Mouse (Mus musculus) midbrain, embryonic 12.5 days (tissue): ENCODE measurements around the gene Atf1. TPM values are rescaled to one million over a fixed set of nuclear protein-coding genes. Genes with fewer than 3 reads are reported as not detected.
A peak's percentile ranks its signal among the peaks of the same experiment; 100 is the strongest.

Source experiments
- ATAC-seq: fragments of 200-750 bp; cut with Nextera tagmentation; 2 replicates; pipeline ENCODE4 v1.8.0; 2017; ENCODE audit warnings: low read depth, moderate TSS enrichment, moderate library complexity; ENCODE audit not compliant: low FRiP score
- H3K27ac ChIP-seq: fragments of 300-500 bp; sonication (generic); replicated peaks from 2 replicates; pipeline ENCODE4 v1.5.1; 2016; ENCODE audit warnings: mild to moderate bottlenecking
- H3K27me3 ChIP-seq: fragments of 300-500 bp; sonication (generic); 2 replicates; pipeline ENCODE4 v1.6.1; 2016; ENCODE audit warnings: mild to moderate bottlenecking
- H3K36me3 ChIP-seq: fragments of 300-500 bp; sonication (generic); 2 replicates; pipeline ENCODE4 v1.6.1; 2016
- H3K4me1 ChIP-seq: fragments of 300-500 bp; sonication (generic); 2 replicates; pipeline ENCODE4 v1.6.1; 2016
- H3K4me2 ChIP-seq: fragments of 300-500 bp; sonication (generic); replicated peaks from 2 replicates; pipeline ENCODE4 v1.6.1; 2016; ENCODE audit warnings: mild to moderate bottlenecking, moderate library complexity
- H3K4me3 ChIP-seq: fragments of 300-500 bp; sonication (generic); 2 replicates; pipeline ENCODE4 v1.5.1; 2016; ENCODE audit warnings: mild to moderate bottlenecking
- H3K9ac ChIP-seq: fragments of 300-500 bp; sonication (generic); replicated peaks from 2 replicates; pipeline ENCODE4 v1.6.1; 2016; ENCODE audit warnings: mild to moderate bottlenecking, moderate library complexity
- H3K9me3 ChIP-seq: fragments of 300-500 bp; sonication (generic); 2 replicates; pipeline ENCODE4 v1.6.1; 2016; ENCODE audit warnings: mild to moderate bottlenecking
- WGBS: fragments of 180-500 bp; shearing (Covaris S2); methylation state at CpG from one replicate; pipeline ENCODE4 v1.1.7; 2016; 5-methylcytosine and 5-hydroxymethylcytosine counted together
- polyA plus RNA-seq: library from polyadenylated mRNA; unstranded; fragments of >200 nt; fragmentation: Nextera tagmentation; extraction: Ambion mirVana; gene quantifications from 2 replicates; pipeline ENCODE4 v1.2.1, GENCODE M21; 2016

The Atf1 gene
- polyA plus RNA-seq, 1 experiment from 2014 or later, result 32.6 TPM

DNA sequence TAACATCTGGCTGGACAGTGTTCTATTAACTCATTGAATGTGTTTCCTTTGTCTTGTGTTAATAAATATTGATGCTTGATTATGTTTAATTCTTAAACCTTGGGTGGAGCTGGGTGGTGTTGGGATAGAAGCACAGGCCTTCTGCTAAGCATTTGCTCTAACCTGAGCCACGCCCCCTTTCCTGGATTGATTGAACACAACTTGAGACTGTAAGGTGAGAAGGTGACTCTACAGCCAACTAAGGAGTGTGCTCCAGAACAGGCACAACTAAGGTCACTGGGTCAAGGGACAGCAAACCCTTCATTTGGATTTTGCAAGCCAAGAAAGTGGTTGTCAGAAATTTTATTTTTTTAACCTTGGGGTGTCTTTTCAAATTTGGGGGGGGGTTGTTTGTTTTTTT lies 8.2 kb upstream of the Atf1 start:
- Histone ChIP-seq H3K9ac (no peak overlapping the region), H3K36me3 (peaks cover 29% of the 10 kb centered on the region), H3K4me1 (no peaks in the 10 kb centered on the region), H3K9me3 (peaks cover 16% of the 10 kb centered on the region), H3K27ac (no peak overlapping the region), H3K27me3 (no peaks in the 10 kb centered on the region), H3K4me3 (no peak overlapping the region), H3K4me2 (no peak overlapping the region)
- ATAC-seq, result no peak
- WGBS, result 92% methylated on average over 1 of the region's 1 CpGs

DNA sequence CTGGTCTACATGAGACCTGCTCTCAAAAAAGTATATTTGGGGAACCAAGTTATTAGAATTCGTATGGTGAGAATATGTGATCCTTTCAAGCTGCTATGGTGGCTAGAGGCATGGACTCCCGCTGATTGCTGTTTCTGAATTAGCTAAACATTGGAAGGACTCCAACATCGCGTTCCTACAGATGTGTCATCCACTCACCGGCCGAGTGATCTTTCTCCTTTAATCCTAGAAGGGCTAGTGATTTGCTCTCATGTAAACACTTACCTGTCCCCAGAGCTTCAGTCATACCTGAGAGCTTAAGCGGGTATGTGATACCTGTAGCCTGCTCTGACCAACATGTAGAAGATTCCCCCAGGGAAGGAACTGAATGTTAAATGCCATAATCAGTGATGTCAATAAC lies 6.7 kb upstream of the Atf1 start:
- ATAC-seq, result no peak
- no peak overlapping the region for H3K27ac ChIP-seq
- H3K27me3 ChIP-seq, result no peaks in the 10 kb centered on the region
- no peak overlapping the region for H3K4me2 ChIP-seq
- 89% methylated on average over 7 of the region's 7 CpGs for WGBS
- peaks cover 16% of the 10 kb centered on the region for H3K9me3 ChIP-seq
- peaks cover 14% of the 10 kb centered on the region for H3K36me3 ChIP-seq
- H3K4me3 ChIP-seq, result no peak overlapping the region
- no peak overlapping the region for H3K9ac ChIP-seq
- H3K4me1 ChIP-seq, result no peaks in the 10 kb centered on the region

DNA sequence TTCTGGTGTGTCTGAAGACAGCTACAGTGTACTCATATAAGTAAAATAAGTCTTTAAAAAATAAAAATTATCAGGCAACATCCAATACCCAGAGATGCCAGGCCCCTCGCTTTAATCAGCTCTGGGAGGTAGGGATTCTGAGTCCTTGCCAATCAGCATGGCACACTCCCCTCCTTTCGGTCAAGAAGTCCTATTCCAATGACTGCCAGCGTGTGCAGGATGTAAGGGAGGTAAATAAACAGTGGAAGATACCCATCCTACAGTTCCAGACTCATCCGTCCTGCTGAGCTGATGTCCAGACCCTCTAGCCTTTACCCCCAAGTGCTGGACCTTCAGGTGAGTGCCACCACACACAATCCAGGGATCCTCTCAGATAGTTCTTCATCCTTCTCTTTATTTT lies 2.2 kb upstream of the Atf1 start:
- no peak overlapping the region for H3K4me3 ChIP-seq
- ATAC-seq, result no peak
- WGBS, result 94% methylated on average over 4 of the region's 4 CpGs

DNA sequence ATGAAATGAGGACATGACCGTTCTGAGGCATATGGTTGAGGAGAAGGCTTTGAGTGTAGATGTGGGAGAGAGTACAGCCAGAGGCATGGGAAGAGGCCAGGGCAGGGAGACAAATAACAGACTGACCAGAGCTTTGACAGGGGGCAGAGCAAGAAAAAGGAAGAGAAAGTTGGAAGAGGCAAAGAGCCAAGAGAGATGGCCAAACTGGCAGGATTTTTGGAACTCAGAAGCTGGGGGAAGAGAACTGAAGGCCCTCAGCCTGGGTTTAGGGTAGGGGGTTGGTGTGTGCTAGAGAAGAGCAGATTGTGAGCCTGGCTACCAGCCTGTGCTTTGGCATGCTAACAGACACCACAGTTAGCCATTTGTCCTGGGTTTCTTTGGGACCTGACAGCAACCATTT lies 1.7 kb upstream of the Atf1 start:
- peaks cover 16% of the 10 kb centered on the region for H3K9me3 ChIP-seq
- no peaks in the 10 kb centered on the region for H3K27me3 ChIP-seq
- no peak overlapping the region for H3K27ac ChIP-seq
- no peak overlapping the region for H3K9ac ChIP-seq
- ATAC-seq, result no peak
- no peaks in the 10 kb centered on the region for H3K36me3 ChIP-seq
- H3K4me3 ChIP-seq, result no peak overlapping the region
- WGBS, result 98% methylated on average over 1 of the region's 1 CpGs
- H3K4me2 ChIP-seq, result no peak overlapping the region
- peaks cover 15% of the 10 kb centered on the region for H3K4me1 ChIP-seq

More for the DNA sequence above, 2.2 kb upstream of the Atf1 start:
- no peak overlapping the region for H3K4me2 ChIP-seq
- no peaks in the 10 kb centered on the region for H3K27me3 ChIP-seq
- no peaks in the 10 kb centered on the region for H3K36me3 ChIP-seq
- H3K9ac ChIP-seq, result no peak overlapping the region
- H3K4me1 ChIP-seq, result peaks cover 15% of the 10 kb centered on the region
- H3K9me3 ChIP-seq, result peaks cover 16% of the 10 kb centered on the region
- no peak overlapping the region for H3K27ac ChIP-seq

DNA sequence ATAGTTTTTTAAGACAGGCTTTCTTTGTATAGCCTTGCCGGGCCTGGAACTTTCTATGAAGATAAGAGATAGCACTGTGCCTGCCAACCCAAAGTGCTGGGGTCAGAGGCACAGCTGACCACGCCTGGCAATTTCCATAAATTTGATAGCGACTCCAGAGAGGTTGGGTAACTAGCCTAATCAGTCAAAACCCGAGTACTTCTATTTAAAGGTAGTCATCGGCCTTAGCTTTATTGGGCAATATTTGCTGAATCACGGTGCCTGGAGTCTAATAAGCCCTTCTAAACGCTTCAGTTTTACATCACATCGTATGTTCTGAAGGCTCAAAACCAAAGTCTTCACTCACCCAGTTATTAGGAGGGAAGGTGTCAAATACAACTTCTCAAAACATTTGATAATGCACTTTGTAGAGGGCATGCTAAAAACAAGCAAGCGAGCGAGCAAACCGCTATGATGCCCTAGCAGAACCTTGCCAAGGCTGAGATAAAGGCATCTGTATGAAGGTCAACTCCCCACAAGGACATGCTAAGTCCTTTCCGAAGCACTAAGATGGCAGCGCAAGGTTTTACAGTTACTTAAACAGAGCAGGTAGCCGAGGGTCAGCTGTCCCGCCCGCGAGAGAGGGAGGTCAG lies 472 bp upstream of the Atf1 start:
- Histone ChIP-seq H3K36me3 (no peaks in the 10 kb centered on the region), H3K27me3 (no peaks in the 10 kb centered on the region), H3K9me3 (peaks cover 13% of the 10 kb centered on the region), H3K4me3 (peak overlapping the region; percentile 70), H3K4me2 (peak overlapping the region; percentile 73), H3K27ac (peak overlapping the region; percentile 100), H3K9ac (peak overlapping the region; percentile 97), H3K4me1 (peaks cover 15% of the 10 kb centered on the region)
- no peak; the same call in 1 of the 2 replicates for ATAC-seq
- 8% methylated on average over 17 of the region's 17 CpGs for WGBS

DNA sequence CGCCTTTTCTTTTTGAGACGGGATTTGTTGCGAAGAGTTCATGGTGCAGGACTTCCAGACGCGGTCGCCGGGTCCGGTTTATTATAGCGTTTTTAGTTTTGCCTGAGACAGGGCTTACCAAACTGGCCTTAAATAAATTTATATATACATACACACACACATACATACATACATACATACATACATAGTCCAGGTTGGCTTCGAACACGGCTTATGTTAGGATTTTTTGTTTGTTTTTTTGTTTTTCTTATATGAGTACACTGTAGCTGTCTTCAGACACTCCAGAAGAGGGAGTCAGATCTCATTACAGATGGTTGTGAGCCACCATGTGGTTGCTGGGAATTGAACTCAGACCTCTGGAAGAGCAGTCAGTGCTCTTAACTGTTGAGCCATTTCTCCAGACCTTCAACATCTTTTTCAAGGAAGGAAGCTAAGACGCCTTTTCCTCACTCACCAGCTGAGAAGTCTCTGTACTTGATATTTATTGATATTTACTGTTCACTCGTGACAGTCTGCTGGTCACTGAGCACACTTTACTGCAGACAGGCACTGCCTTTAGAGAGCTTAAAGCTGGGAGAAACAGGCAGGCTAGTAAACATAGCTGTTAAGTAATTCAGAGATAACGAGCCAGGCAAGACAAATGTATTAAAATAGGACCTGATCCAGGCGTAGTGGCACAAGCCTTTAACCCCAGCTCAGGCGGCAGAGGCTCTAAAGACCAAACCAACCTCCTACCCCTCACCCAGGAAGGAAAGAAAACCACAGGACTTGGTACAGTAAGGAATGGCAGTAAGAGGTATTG lies 1.1 kb downstream of the Atf1 start:
- no peaks in the 10 kb centered on the region for H3K27me3 ChIP-seq
- no peaks in the 10 kb centered on the region for H3K9me3 ChIP-seq
- peak overlapping the region; percentile 100 for H3K27ac ChIP-seq
- H3K4me1 ChIP-seq, result peaks cover 15% of the 10 kb centered on the region
- H3K4me2 ChIP-seq, result peak overlapping the region; percentile 73
- H3K36me3 ChIP-seq, result peaks cover 9% of the 10 kb centered on the region; the same call in 1 of the 2 replicates
- peak overlapping the region; percentile 97 for H3K9ac ChIP-seq
- no peak for ATAC-seq
- peak overlapping the region; percentile 70 for H3K4me3 ChIP-seq
- WGBS, result 21% methylated on average over 16 of the region's 16 CpGs

DNA sequence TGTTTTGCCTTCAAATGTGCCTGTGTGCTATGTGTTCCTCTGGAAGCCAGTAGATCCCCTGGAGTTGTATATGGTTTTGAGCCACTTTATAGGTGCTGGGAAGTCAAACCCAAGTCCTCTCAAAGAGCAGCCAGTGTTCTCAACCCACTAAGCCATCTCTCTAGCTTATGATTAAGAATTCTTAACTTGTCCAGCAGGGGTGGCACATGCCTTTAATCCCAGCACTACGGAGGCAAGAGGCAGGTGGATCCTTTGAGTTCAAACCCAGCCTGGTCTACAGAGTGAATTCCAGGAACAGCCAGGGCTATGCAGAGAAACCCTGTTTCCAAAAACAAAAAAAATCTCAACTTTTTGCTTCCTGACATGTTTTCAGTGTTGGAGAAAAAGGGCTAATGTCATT lies 3.0 kb downstream of the Atf1 start:
- no peak for ATAC-seq
- 46% methylated on average over 1 of the region's 1 CpGs for WGBS

DNA sequence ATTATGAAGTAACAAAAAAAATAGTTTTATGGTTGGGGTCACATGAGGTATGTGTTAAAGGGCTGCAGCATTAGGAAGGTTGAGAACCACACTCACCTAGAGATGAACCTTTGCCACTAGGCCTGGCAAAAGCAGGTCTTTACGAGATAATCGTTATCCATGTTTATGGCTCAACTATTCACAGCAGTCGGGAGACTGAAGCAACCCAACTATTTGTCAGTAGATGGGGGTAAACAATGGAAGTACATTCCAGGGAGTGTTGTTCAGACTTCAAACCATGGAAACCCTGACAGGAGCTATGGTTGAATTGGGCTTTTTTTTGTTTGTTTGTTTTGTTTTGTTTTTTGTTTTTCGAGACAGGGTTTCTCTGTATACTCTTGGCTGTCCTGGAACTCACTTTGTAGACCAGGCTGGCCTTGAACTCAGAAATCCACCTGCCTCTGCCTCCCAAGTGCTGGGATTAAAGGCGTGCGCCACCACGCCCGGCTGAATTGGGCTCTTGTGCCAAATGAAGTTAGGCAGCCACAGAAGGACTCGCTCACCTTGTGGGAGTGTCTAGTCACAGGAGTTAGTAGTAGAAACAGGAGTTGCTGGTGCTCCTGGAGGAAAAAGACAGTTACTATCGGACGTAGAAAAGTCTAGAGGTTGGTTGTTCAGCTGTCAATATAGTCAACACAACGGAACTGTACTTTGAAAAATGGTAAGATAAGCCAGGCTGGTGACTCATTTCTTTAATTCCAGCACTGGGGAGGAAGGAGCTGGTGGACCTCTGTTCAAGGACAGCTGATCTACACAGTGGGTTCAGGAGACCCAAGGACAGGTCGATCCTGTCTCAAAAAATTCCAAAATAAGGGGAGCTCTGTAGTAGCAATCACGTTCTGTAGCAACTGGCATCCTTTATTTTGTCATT lies 4.3 kb downstream of the Atf1 start:
- H3K4me3 ChIP-seq, result no peak overlapping the region
- ATAC-seq, result no peak
- peaks cover 35% of the 10 kb centered on the region for H3K36me3 ChIP-seq
- H3K9me3 ChIP-seq, result no peaks in the 10 kb centered on the region
- WGBS, result 95% methylated on average over 14 of the region's 14 CpGs
- no peaks in the 10 kb centered on the region for H3K27me3 ChIP-seq
- H3K9ac ChIP-seq, result no peak overlapping the region
- no peak overlapping the region for H3K4me2 ChIP-seq
- peaks cover 13% of the 10 kb centered on the region for H3K4me1 ChIP-seq
- H3K27ac ChIP-seq, result no peak overlapping the region

More for the DNA sequence above, 3.0 kb downstream of the Atf1 start:
- Histone ChIP-seq H3K4me1 (peaks cover 15% of the 10 kb centered on the region), H3K27ac (no peak overlapping the region), H3K9me3 (no peaks in the 10 kb centered on the region), H3K9ac (no peak overlapping the region), H3K4me3 (no peak overlapping the region), H3K27me3 (no peaks in the 10 kb centered on the region), H3K4me2 (no peak overlapping the region), H3K36me3 (peaks cover 27% of the 10 kb centered on the region)

DNA sequence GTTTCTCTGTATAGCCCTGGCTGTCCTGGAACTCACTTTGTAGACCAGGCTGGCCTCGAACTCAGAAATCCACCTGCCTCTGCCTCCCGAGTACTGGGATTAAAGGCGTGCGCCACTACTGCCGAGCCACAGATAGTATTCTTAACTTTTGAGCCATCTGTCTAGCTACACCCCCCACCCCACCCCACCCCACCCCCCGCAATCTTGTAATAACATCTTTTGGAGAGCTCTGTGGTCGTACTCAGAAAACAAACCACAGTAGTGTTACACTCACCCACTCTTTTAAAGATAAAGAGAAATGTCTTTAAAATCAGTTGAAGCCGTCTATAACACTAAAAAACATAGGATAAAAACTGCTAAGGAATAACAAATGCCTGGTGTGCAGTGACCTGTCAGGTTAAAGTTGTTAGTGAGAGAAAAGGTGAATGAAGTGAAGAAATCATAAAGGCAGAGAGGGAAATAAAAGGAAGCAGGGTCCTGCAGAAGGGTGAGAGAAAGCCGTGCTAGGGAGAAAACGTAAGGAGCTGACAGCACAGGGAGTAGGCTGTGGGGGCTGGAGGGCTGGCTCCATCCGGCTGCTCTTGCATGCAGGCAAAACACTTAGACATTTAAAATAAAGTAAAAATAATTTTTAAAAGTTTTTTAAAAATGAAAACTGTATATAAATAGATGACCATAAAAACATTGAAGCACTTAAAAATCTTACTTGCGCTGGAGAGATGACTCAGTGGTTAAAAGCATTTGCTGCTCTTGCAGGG lies 7.8 kb downstream of the Atf1 start:
- 95% methylated on average over 12 of the region's 12 CpGs for WGBS
- Histone ChIP-seq H3K4me3 (no peak overlapping the region), H3K27ac (no peak overlapping the region), H3K36me3 (peaks cover 59% of the 10 kb centered on the region), H3K4me2 (no peak overlapping the region), H3K4me1 (no peaks in the 10 kb centered on the region), H3K9ac (no peak overlapping the region), H3K27me3 (no peaks in the 10 kb centered on the region), H3K9me3 (no peaks in the 10 kb centered on the region)
- no peak for ATAC-seq

DNA sequence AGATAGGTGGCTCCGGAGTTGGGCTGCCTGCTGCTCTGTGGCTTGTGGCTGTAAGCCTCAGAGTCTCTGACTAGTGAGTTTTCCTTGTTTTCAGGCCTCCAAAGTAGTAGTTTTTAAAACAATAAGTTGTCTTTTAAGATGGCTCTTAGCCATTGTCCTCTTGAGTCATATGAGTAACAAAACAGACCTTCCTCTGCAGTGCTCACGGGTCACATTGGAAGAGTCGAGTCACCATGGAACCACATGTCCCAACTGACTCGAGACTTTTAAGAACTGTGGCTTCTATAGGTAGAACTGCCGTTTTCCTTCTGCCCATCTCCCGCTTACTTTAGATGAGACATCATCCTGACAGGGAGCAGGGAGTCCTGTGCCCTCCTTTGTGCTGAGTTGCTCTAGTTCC lies 9.3 kb downstream of the Atf1 start:
- no peaks in the 10 kb centered on the region for H3K27me3 ChIP-seq
- peaks cover 73% of the 10 kb centered on the region for H3K36me3 ChIP-seq
- H3K4me2 ChIP-seq, result no peak overlapping the region
- no peaks in the 10 kb centered on the region for H3K9me3 ChIP-seq
- H3K27ac ChIP-seq, result no peak overlapping the region
- H3K9ac ChIP-seq, result no peak overlapping the region
- no peak overlapping the region for H3K4me3 ChIP-seq
- H3K4me1 ChIP-seq, result no peaks in the 10 kb centered on the region
- no peak for ATAC-seq
- 93% methylated on average over 6 of the region's 6 CpGs for WGBS

DNA sequence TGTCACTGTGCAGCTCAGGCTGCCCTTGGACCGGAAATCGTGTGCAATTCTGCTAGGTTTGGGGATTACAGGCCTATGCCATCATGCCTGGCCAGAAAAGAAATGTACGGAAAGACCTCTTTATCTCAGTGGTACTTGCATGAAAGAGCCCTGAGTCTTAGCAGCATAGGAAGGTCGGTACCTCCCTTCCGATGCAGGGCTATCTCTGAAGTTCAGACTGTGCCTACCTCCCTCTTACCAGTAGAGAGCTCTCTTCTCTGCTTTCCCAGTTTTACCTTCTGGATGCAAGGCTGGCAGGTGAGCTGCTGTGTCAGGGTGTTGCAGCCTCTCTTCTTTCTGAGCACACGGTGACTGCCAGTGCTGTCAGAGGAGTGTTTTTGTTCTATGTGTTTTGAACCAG lies 14.2 kb downstream of the Atf1 start:
- H3K36me3 ChIP-seq, result peaks cover 83% of the 10 kb centered on the region
- H3K27me3 ChIP-seq, result no peaks in the 10 kb centered on the region
- H3K4me1 ChIP-seq, result no peaks in the 10 kb centered on the region
- WGBS, result 96% methylated on average over 6 of the region's 6 CpGs
- no peak overlapping the region for H3K27ac ChIP-seq
- H3K9ac ChIP-seq, result no peak overlapping the region
- H3K9me3 ChIP-seq, result no peaks in the 10 kb centered on the region
- no peak for ATAC-seq
- no peak overlapping the region for H3K4me2 ChIP-seq
- H3K4me3 ChIP-seq, result no peak overlapping the region
